Mouse (Mus musculus) lung, embryonic 14.5 days (tissue): Measurements from ENCODE around the gene Castor2. TPM values are rescaled to one million over a fixed set of nuclear protein-coding genes. Genes with fewer than 3 reads are reported as not detected.
A peak's percentile ranks its signal among the peaks of the same experiment; 100 is the strongest.

Experiments used
- ATAC-seq: fragments of 200-750 bp; cut with Nextera tagmentation; 2 replicates; pipeline ENCODE4 v1.8.0; 2017; ENCODE audit warnings: mild to moderate bottlenecking, moderate TSS enrichment, moderate library complexity; ENCODE audit not compliant: insufficient read depth
- DNase-seq: peaks from one replicate; pipeline ENCODE4 v3.0.0-alpha.2; 2015
- H3K27ac ChIP-seq: fragments of 300-500 bp; sonication (generic); 2 replicates; pipeline ENCODE4 v1.5.1; 2014; ENCODE audit warnings: low read depth, mild to moderate bottlenecking, moderate library complexity
- H3K27me3 ChIP-seq: fragments of 300-500 bp; sonication (generic); 2 replicates; pipeline ENCODE4 v1.6.1; 2014; ENCODE audit warnings: low read length, control low read depth; ENCODE audit not compliant: insufficient read depth
- H3K36me3 ChIP-seq: fragments of 300-500 bp; sonication (generic); 2 replicates; pipeline ENCODE4 v1.6.1; 2014; ENCODE audit warnings: control low read depth; ENCODE audit not compliant: insufficient read depth
- H3K4me1 ChIP-seq: fragments of 300-500 bp; sonication (generic); 2 replicates; pipeline ENCODE4 v1.6.1; 2014; ENCODE audit warnings: antibody characterized with exemption, control low read depth; ENCODE audit not compliant: insufficient read depth
- H3K4me2 ChIP-seq: fragments of 300-500 bp; sonication (generic); 2 replicates; pipeline ENCODE4 v1.6.1; 2014; ENCODE audit warnings: mild to moderate bottlenecking
- H3K4me3 ChIP-seq: fragments of 300-500 bp; sonication (generic); 2 replicates; pipeline ENCODE4 v1.5.1; 2014; ENCODE audit warnings: low read depth, low read length
- H3K9ac ChIP-seq: fragments of 300-500 bp; sonication (generic); 2 replicates; pipeline ENCODE4 v1.6.1; 2014
- H3K9me3 ChIP-seq: fragments of 300-500 bp; sonication (generic); 2 replicates; pipeline ENCODE4 v1.6.1; 2016; ENCODE audit warnings: low read depth, low read length, control low read depth
- CTCF ChIP-seq: IDR thresholded peaks from 2 replicates; pipeline ENCODE4 v1.5.1; 2016; ENCODE audit warnings: antibody characterized with exemption, low read depth
- WGBS: fragments of 180-500 bp; shearing (Covaris S2); extraction: QIAGEN DNeasy Blood & Tissue Kit; methylation state at CpG from one replicate; pipeline ENCODE4 v1.1.7; 2014; 5-methylcytosine and 5-hydroxymethylcytosine counted together
- polyA plus RNA-seq: library from polyadenylated mRNA; unstranded; fragments of >200 nt; fragmentation: Nextera tagmentation; extraction: Ambion mirVana; gene quantifications from 2 replicates; pipeline ENCODE4 v1.2.1, GENCODE M21; 2014

The Castor2 gene
- polyA plus RNA-seq, 1 experiment from 2014 or later, result 4.9 TPM

DNA sequence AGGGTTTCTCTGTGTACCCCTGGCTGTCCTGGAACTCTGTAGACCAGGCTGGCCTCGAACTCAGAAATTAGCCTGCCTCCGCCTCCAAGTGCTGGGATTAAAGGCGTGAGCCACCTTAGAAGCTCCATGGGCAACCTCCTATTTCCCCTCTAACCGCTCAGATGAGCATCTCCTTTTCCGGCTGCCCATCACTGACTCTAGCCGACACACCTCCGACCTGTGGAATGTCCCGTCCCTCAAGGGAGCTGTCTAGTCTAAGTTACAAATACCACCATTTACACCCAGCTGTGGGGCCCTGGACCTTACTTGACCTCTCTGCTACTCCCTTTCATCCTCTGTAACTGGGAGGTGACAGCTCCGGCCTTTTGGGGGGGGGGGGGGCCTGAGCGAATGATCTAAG, 76.2 kb downstream of the Castor2 start:
- H3K9ac ChIP-seq, result peak overlapping the region; percentile 80
- H3K4me3 ChIP-seq, result peak overlapping the region; percentile 97
- no peaks in the 10 kb centered on the region for H3K9me3 ChIP-seq
- DNase-seq (no peak), ATAC-seq (peak; percentile 13; the same call in 1 of the 2 replicates)
- H3K27me3 ChIP-seq, result no peaks in the 10 kb centered on the region
- peaks cover 6% of the 10 kb centered on the region for H3K4me1 ChIP-seq
- H3K36me3 ChIP-seq, result peaks cover 23% of the 10 kb centered on the region; the same call in 1 of the 2 replicates
- WGBS, result 6% methylated on average over 10 of the region's 10 CpGs
- H3K27ac ChIP-seq, result peak overlapping the region; percentile 84; the same call in 1 of the 2 replicates
- TF ChIP-seq CTCF, result no peak
- H3K4me2 ChIP-seq, result peak overlapping the region; percentile 75

- Histone ChIP-seq H3K9me3 (no peaks in the 10 kb centered on the region), H3K9ac (peak within 1 kb of the TSS; percentile 80), H3K27ac (peak within 1 kb of the TSS; percentile 84), H3K4me1 (peaks cover 6% of the 10 kb centered on the region), H3K4me3 (peak within 1 kb of the TSS; percentile 97), H3K36me3 (peaks cover 17% of the 10 kb centered on the region; the same call in 1 of the 2 replicates), H3K27me3 (no peaks in the 10 kb centered on the region), H3K4me2 (peak within 1 kb of the TSS; percentile 75)
- DNase-seq (peak; percentile 95), ATAC-seq (peak; percentile 84)
- TF ChIP-seq CTCF, result no peak
- under 1% methylated on average over 72 of the region's 72 CpGs for WGBS
Measured at GRCm38 (mm10) chr5:134176169-134176881, 76.8 kb downstream of the Castor2 start, which contains the start of gene Rcc1l. Gene Rcc1l (minus strand): TSS chr5:134176774.

DNA sequence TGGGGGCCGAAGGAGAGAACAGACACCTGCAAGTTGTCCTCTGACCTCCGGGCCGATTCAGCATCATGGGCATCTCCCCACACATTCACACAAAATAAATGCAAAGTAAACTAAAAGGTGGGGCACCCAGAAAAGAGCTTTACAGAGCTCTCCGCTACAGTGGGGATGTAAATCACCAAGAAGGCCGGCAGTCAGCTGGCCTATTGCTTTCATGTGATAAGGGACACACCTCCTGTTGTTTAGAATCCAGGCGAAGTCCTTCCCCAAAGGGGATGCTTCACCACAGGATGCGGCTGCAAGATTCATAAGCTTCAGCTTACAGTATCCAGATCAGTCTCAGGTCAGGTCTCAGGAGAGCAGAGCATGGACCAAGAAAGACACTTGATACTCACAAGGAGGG, 79.0 kb downstream of the Castor2 start:
- H3K9ac ChIP-seq, result no peak overlapping the region
- H3K4me1 ChIP-seq, result peaks cover 15% of the 10 kb centered on the region
- no peak for DNase-seq
- TF ChIP-seq CTCF, result no peak
- 62% methylated on average over 7 of the region's 7 CpGs for WGBS
- no peaks in the 10 kb centered on the region for H3K27me3 ChIP-seq
- H3K4me3 ChIP-seq, result no peak overlapping the region
- ATAC-seq, result no peak
- no peak overlapping the region for H3K27ac ChIP-seq
- H3K9me3 ChIP-seq, result no peaks in the 10 kb centered on the region
- 0 out of 2 replicates have a peak, but pooled peaks cover 5% of the 10 kb centered on the region for H3K36me3 ChIP-seq
- no peak overlapping the region for H3K4me2 ChIP-seq

GRCm38 (mm10) chr5:134179871-134180270, 80.4 kb downstream of the Castor2 start:
- peak; percentile 90 for TF ChIP-seq CTCF
- Histone ChIP-seq H3K9ac (no peak overlapping the region), H3K27ac (no peak overlapping the region), H3K9me3 (no peaks in the 10 kb centered on the region), H3K36me3 (no peaks in the 10 kb centered on the region), H3K27me3 (no peaks in the 10 kb centered on the region), H3K4me3 (no peak overlapping the region), H3K4me1 (peaks cover 16% of the 10 kb centered on the region), H3K4me2 (no peak overlapping the region)
- 19% methylated on average over 7 of the region's 7 CpGs for WGBS
- DNase-seq, result peak; percentile 97
- ATAC-seq, result no peak

DNA sequence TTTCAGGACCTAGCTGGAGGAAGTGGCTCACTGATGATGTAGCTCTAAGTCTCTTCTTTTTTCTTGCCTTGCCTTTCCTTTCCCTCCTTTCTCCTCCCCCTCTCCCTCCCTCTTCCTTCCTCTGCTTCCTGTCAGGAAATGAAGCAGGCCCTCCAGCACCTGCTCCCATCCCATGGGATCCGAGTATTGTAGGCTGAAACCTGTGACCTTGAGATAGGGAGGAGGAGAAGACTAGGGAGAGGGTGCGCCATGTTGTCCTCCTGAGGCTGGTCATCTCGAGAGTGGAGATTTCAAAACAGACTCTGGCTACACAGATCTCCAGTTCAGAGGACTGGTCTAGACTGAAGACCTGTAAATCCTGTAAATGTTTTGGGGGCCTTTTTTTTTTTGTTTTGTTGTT, 82.7 kb downstream of the Castor2 start:
- H3K27ac ChIP-seq, result no peak overlapping the region
- H3K36me3 ChIP-seq, result no peaks in the 10 kb centered on the region
- no peaks in the 10 kb centered on the region for H3K27me3 ChIP-seq
- WGBS, result 60% methylated on average over 3 of the region's 3 CpGs
- peak overlapping the region; percentile 93 for H3K4me2 ChIP-seq
- ATAC-seq (no peak), DNase-seq (no peak)
- H3K9me3 ChIP-seq, result no peaks in the 10 kb centered on the region
- no peak overlapping the region for H3K4me3 ChIP-seq
- peaks cover 10% of the 10 kb centered on the region; the same call in 1 of the 2 replicates for H3K4me1 ChIP-seq
- TF ChIP-seq CTCF, result no peak
- no peak overlapping the region; the same call in 1 of the 2 replicates for H3K9ac ChIP-seq

GRCm38 (mm10) chr5:134182735-134183134, 83.2 kb downstream of the Castor2 start:
- peak; percentile 29 for DNase-seq
- Histone ChIP-seq H3K27ac (peak overlapping the region; percentile 97; the same call in 1 of the 2 replicates), H3K27me3 (no peaks in the 10 kb centered on the region), H3K9me3 (no peaks in the 10 kb centered on the region), H3K9ac (peak overlapping the region; percentile 77; the same call in 1 of the 2 replicates), H3K4me1 (peaks cover 10% of the 10 kb centered on the region; the same call in 1 of the 2 replicates), H3K4me3 (peak overlapping the region; percentile 71), H3K36me3 (no peaks in the 10 kb centered on the region), H3K4me2 (peak overlapping the region; percentile 93)
- ATAC-seq, result no peak
- no peak for TF ChIP-seq CTCF
- 27% methylated on average over 4 of the region's 4 CpGs for WGBS

DNA sequence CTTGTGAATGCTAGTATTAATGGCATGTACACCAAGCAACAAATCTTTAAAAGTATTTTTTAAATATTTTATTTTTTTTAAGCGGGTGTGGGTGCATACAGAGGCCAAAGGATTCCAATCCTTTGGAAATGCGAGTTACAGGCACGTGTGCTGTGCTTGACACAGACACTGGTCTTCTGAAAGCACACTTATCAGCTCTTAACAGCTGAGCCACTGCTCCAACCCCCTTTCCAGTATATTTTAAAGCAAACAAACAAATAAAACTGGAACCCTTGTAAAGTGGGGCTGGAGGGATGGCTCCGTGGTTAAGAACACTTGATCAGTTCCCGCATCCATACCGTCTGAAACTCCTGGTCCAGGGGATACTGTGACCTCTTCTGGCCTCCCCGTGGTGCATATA, 83.7 kb downstream of the Castor2 start:
- 36% methylated on average over 7 of the region's 7 CpGs for WGBS
- Histone ChIP-seq H3K4me2 (peak overlapping the region; percentile 93), H3K27me3 (no peaks in the 10 kb centered on the region), H3K4me1 (peaks cover 10% of the 10 kb centered on the region; the same call in 1 of the 2 replicates), H3K36me3 (no peaks in the 10 kb centered on the region), H3K27ac (peak overlapping the region; percentile 97), H3K4me3 (peak overlapping the region; percentile 71), H3K9ac (peak overlapping the region; percentile 77), H3K9me3 (no peaks in the 10 kb centered on the region)
- no peak for ATAC-seq
- DNase-seq, result peak; percentile 27
- TF ChIP-seq CTCF, result no peak
